Mouse (Mus musculus): Measurements from ENCODE around the gene Olfr1112.

- no peak for TF ChIP-seq GATA1 (IDR thresholded peaks at IDR 0.05; ENCODE audit: low read length)
- no peak for TF ChIP-seq TAL1 (IDR thresholded peaks at IDR 0.05; ENCODE audit: low read length)
Observed at GRCm38 (mm10) chr2:87208670-87209069, 21.1 kb downstream of the Olfr1112 start, which contains the start of gene Olfr1113.
